Mouse (Mus musculus): ENCODE measurements around the gene Ntsr2. TPM values are rescaled to one million over a fixed set of nuclear protein-coding genes. Genes with fewer than 3 reads are reported as not detected.

The Ntsr2 gene
- polyA plus RNA-seq (2016; fragmentation: Nextera tagmentation; extraction: Ambion mirVana), result 0.13 TPM in 1 of 2 replicates, not detected in the other

GRCm38 (mm10) chr12:16653332-16654093, at the start of gene Ntsr2:
Gene Ntsr2, plus strand, starts transcription at chr12:16653382.
- peak within 1 kb of the TSS; percentile 54 for H3K4me2 ChIP-seq
- H3K27me3 ChIP-seq, result peaks cover 49% of the 10 kb centered on the region
- no peaks in the 10 kb centered on the region for H3K9me3 ChIP-seq
- no peak within 1 kb of the TSS for H3K27ac ChIP-seq
- no peaks in the 10 kb centered on the region for H3K36me3 ChIP-seq (replicated peaks)
- H3K9ac ChIP-seq, result no peak within 1 kb of the TSS
- ATAC-seq (ENCODE audit: low FRiP score), result peak; percentile 80
- H3K4me1 ChIP-seq, result peaks cover 5% of the 10 kb centered on the region
- 6% methylated on average over 53 of the region's 58 CpGs for WGBS
- H3K4me3 ChIP-seq (replicated peaks), result peak within 1 kb of the TSS; percentile 30

- no peaks in the 10 kb centered on the region for H3K9me3 ChIP-seq
- H3K4me1 ChIP-seq, result no peaks in the 10 kb centered on the region; the same call in 1 of the 2 replicates
- WGBS, result 79% methylated on average over 5 of the region's 5 CpGs
- no peaks in the 10 kb centered on the region for H3K36me3 ChIP-seq (replicated peaks)
- no peak overlapping the region for H3K9ac ChIP-seq
- no peak for ATAC-seq (ENCODE audit: low FRiP score)
- H3K4me3 ChIP-seq (replicated peaks), result no peak overlapping the region
- H3K27ac ChIP-seq, result no peak overlapping the region
- H3K4me2 ChIP-seq, result no peak overlapping the region
- no peaks in the 10 kb centered on the region for H3K27me3 ChIP-seq
These were observed 47.6 kb upstream of the Ntsr2 start for GRCm38 (mm10) chr12:16605624-16606023.

- Histone ChIP-seq H3K4me2 (no peak within 1 kb of the TSS), H3K4me3 (replicated peaks) (no peak within 1 kb of the TSS), H3K27ac (no peak within 1 kb of the TSS), H3K4me1 (peaks cover 2% of the 10 kb centered on the region; the same call in 1 of the 2 replicates), H3K9ac (no peak within 1 kb of the TSS), H3K9me3 (no peaks in the 10 kb centered on the region), H3K36me3 (replicated peaks) (no peaks in the 10 kb centered on the region), H3K27me3 (no peaks in the 10 kb centered on the region)
- no peak for ATAC-seq (ENCODE audit: low FRiP score)
- 87% methylated on average over 2 of the region's 2 CpGs for WGBS
These were observed 42.2 kb upstream of the Ntsr2 start, which contains the start of gene Lpin1 for GRCm38 (mm10) chr12:16610936-16611335. Gene Lpin1, minus strand, starts transcription at chr12:16610966.

GRCm38 (mm10) chr12:16614556-16614955, 38.6 kb upstream of the Ntsr2 start:
- no peaks in the 10 kb centered on the region for H3K27me3 ChIP-seq
- no peaks in the 10 kb centered on the region for H3K36me3 ChIP-seq (replicated peaks)
- WGBS, result 71% methylated on average over 3 of the region's 3 CpGs
- H3K9me3 ChIP-seq, result no peaks in the 10 kb centered on the region
- H3K4me2 ChIP-seq, result no peak overlapping the region
- H3K4me3 ChIP-seq (replicated peaks), result no peak overlapping the region
- H3K9ac ChIP-seq, result no peak overlapping the region
- no peak overlapping the region for H3K27ac ChIP-seq
- H3K4me1 ChIP-seq, result peaks cover 14% of the 10 kb centered on the region
- no peak for ATAC-seq (ENCODE audit: low FRiP score)

- Histone ChIP-seq H3K4me2 (no peak overlapping the region), H3K9me3 (no peaks in the 10 kb centered on the region), H3K9ac (no peak overlapping the region), H3K27ac (no peak overlapping the region), H3K4me1 (peaks cover 17% of the 10 kb centered on the region), H3K27me3 (no peaks in the 10 kb centered on the region), H3K4me3 (replicated peaks) (no peak overlapping the region), H3K36me3 (replicated peaks) (no peaks in the 10 kb centered on the region)
- ATAC-seq (ENCODE audit: low FRiP score), result no peak
- WGBS, result 87% methylated on average over 2 of the region's 2 CpGs
These were observed 37.4 kb upstream of the Ntsr2 start for GRCm38 (mm10) chr12:16615738-16616137.

GRCm38 (mm10) chr12:16618512-16619274, 34.5 kb upstream of the Ntsr2 start:
- Histone ChIP-seq H3K9ac (no peak overlapping the region), H3K9me3 (no peaks in the 10 kb centered on the region), H3K4me1 (peaks cover 17% of the 10 kb centered on the region), H3K36me3 (replicated peaks) (no peaks in the 10 kb centered on the region), H3K4me2 (no peak overlapping the region), H3K27ac (peak overlapping the region; percentile 56; the same call in 1 of the 2 replicates), H3K27me3 (no peaks in the 10 kb centered on the region), H3K4me3 (replicated peaks) (no peak overlapping the region)
- 30% methylated on average over 12 of the region's 12 CpGs for WGBS
- peak; percentile 84 for ATAC-seq (ENCODE audit: low FRiP score)

GRCm38 (mm10) chr12:16619453-16619852, 33.7 kb upstream of the Ntsr2 start:
- no peaks in the 10 kb centered on the region for H3K36me3 ChIP-seq (replicated peaks)
- no peak for ATAC-seq (ENCODE audit: low FRiP score)
- no peaks in the 10 kb centered on the region for H3K27me3 ChIP-seq
- H3K4me1 ChIP-seq, result peaks cover 17% of the 10 kb centered on the region
- 79% methylated on average over 6 of the region's 6 CpGs for WGBS
- H3K4me2 ChIP-seq, result no peak overlapping the region
- H3K9ac ChIP-seq, result no peak overlapping the region
- no peaks in the 10 kb centered on the region for H3K9me3 ChIP-seq
- no peak overlapping the region for H3K4me3 ChIP-seq (replicated peaks)
- no peak overlapping the region for H3K27ac ChIP-seq

GRCm38 (mm10) chr12:16620230-16620629, 33.0 kb upstream of the Ntsr2 start:
- WGBS, result 93% methylated on average over 3 of the region's 3 CpGs

GRCm38 (mm10) chr12:16630152-16630865, 22.9 kb upstream of the Ntsr2 start:
- Histone ChIP-seq H3K4me2 (no peak overlapping the region), H3K9ac (no peak overlapping the region), H3K27ac (no peak overlapping the region), H3K9me3 (no peaks in the 10 kb centered on the region), H3K4me3 (replicated peaks) (no peak overlapping the region), H3K4me1 (no peaks in the 10 kb centered on the region), H3K36me3 (replicated peaks) (no peaks in the 10 kb centered on the region), H3K27me3 (no peaks in the 10 kb centered on the region)
- 84% methylated on average over 7 of the region's 7 CpGs for WGBS
- no peak for ATAC-seq (ENCODE audit: low FRiP score)

More at GRCm38 (mm10) chr12:16620230-16620629, 33.0 kb upstream of the Ntsr2 start:
- Histone ChIP-seq H3K9ac (no peak overlapping the region), H3K27me3 (no peaks in the 10 kb centered on the region), H3K9me3 (no peaks in the 10 kb centered on the region), H3K36me3 (replicated peaks) (no peaks in the 10 kb centered on the region), H3K4me1 (peaks cover 16% of the 10 kb centered on the region), H3K4me2 (no peak overlapping the region), H3K4me3 (replicated peaks) (no peak overlapping the region), H3K27ac (no peak overlapping the region)
- ATAC-seq (ENCODE audit: low FRiP score), result no peak

- no peaks in the 10 kb centered on the region for H3K4me1 ChIP-seq
- no peaks in the 10 kb centered on the region for H3K36me3 ChIP-seq (replicated peaks)
- ATAC-seq (ENCODE audit: low FRiP score), result no peak
- no peaks in the 10 kb centered on the region for H3K27me3 ChIP-seq
- no peak overlapping the region for H3K4me2 ChIP-seq
- H3K9ac ChIP-seq, result no peak overlapping the region
- WGBS, result 87% methylated on average over 1 of the region's 1 CpGs
- H3K9me3 ChIP-seq, result no peaks in the 10 kb centered on the region
- no peak overlapping the region for H3K4me3 ChIP-seq (replicated peaks)
- no peak overlapping the region for H3K27ac ChIP-seq
These were observed 22.4 kb upstream of the Ntsr2 start for GRCm38 (mm10) chr12:16630866-16631185.

- no peaks in the 10 kb centered on the region for H3K27me3 ChIP-seq
- ATAC-seq (ENCODE audit: low FRiP score), result no peak
- no peak overlapping the region for H3K4me3 ChIP-seq (replicated peaks)
- no peak overlapping the region for H3K4me2 ChIP-seq
- no peak overlapping the region for H3K9ac ChIP-seq
- no peaks in the 10 kb centered on the region for H3K4me1 ChIP-seq
- no peaks in the 10 kb centered on the region for H3K36me3 ChIP-seq (replicated peaks)
- WGBS, result 90% methylated on average over 2 of the region's 2 CpGs
- no peak overlapping the region for H3K27ac ChIP-seq
- H3K9me3 ChIP-seq, result no peaks in the 10 kb centered on the region
These were observed 21.8 kb upstream of the Ntsr2 start for GRCm38 (mm10) chr12:16631423-16631822.

GRCm38 (mm10) chr12:16633235-16633634, 19.9 kb upstream of the Ntsr2 start:
- Histone ChIP-seq H3K9ac (no peak overlapping the region), H3K27ac (no peak overlapping the region), H3K27me3 (no peaks in the 10 kb centered on the region), H3K4me2 (no peak overlapping the region), H3K9me3 (no peaks in the 10 kb centered on the region), H3K4me1 (no peaks in the 10 kb centered on the region), H3K4me3 (replicated peaks) (no peak overlapping the region), H3K36me3 (replicated peaks) (no peaks in the 10 kb centered on the region)
- 90% methylated on average over 6 of the region's 6 CpGs for WGBS
- no peak for ATAC-seq (ENCODE audit: low FRiP score)
